Mouse (Mus musculus) lung, embryonic 14.5 days (tissue): Measurements from ENCODE around the gene Tle3. TPM values are rescaled to one million over a fixed set of nuclear protein-coding genes. Genes with fewer than 3 reads are reported as not detected.

Experiments
- ATAC-seq: fragments of 200-750 bp; cut with Nextera tagmentation; 2 replicates; pipeline ENCODE4 v1.8.0; 2017; ENCODE audit warnings: mild to moderate bottlenecking, moderate TSS enrichment, moderate library complexity; ENCODE audit not compliant: insufficient read depth
- DNase-seq: peaks from one replicate; pipeline ENCODE4 v3.0.0-alpha.2; 2015
- H3K27ac ChIP-seq: fragments of 300-500 bp; sonication (generic); 2 replicates; pipeline ENCODE4 v1.5.1; 2014; ENCODE audit warnings: low read depth, mild to moderate bottlenecking, moderate library complexity
- H3K27me3 ChIP-seq: fragments of 300-500 bp; sonication (generic); 2 replicates; pipeline ENCODE4 v1.6.1; 2014; ENCODE audit warnings: low read length, control low read depth; ENCODE audit not compliant: insufficient read depth
- H3K36me3 ChIP-seq: fragments of 300-500 bp; sonication (generic); 2 replicates; pipeline ENCODE4 v1.6.1; 2014; ENCODE audit warnings: control low read depth; ENCODE audit not compliant: insufficient read depth
- H3K4me1 ChIP-seq: fragments of 300-500 bp; sonication (generic); 2 replicates; pipeline ENCODE4 v1.6.1; 2014; ENCODE audit warnings: antibody characterized with exemption, control low read depth; ENCODE audit not compliant: insufficient read depth
- H3K4me2 ChIP-seq: fragments of 300-500 bp; sonication (generic); 2 replicates; pipeline ENCODE4 v1.6.1; 2014; ENCODE audit warnings: mild to moderate bottlenecking
- H3K4me3 ChIP-seq: fragments of 300-500 bp; sonication (generic); 2 replicates; pipeline ENCODE4 v1.5.1; 2014; ENCODE audit warnings: low read depth, low read length
- H3K9ac ChIP-seq: fragments of 300-500 bp; sonication (generic); 2 replicates; pipeline ENCODE4 v1.6.1; 2014
- H3K9me3 ChIP-seq: fragments of 300-500 bp; sonication (generic); 2 replicates; pipeline ENCODE4 v1.6.1; 2016; ENCODE audit warnings: low read depth, low read length, control low read depth
- CTCF ChIP-seq: IDR thresholded peaks from 2 replicates; pipeline ENCODE4 v1.5.1; 2016; ENCODE audit warnings: antibody characterized with exemption, low read depth
- WGBS: fragments of 180-500 bp; shearing (Covaris S2); extraction: QIAGEN DNeasy Blood & Tissue Kit; methylation state at CpG from one replicate; pipeline ENCODE4 v1.1.7; 2014; 5-methylcytosine and 5-hydroxymethylcytosine counted together
- polyA plus RNA-seq: library from polyadenylated mRNA; unstranded; fragments of >200 nt; fragmentation: Nextera tagmentation; extraction: Ambion mirVana; gene quantifications from 2 replicates; pipeline ENCODE4 v1.2.1, GENCODE M21; 2014

The Tle3 gene
- polyA plus RNA-seq, 1 experiment from 2014 or later = 32.5 TPM

DNA sequence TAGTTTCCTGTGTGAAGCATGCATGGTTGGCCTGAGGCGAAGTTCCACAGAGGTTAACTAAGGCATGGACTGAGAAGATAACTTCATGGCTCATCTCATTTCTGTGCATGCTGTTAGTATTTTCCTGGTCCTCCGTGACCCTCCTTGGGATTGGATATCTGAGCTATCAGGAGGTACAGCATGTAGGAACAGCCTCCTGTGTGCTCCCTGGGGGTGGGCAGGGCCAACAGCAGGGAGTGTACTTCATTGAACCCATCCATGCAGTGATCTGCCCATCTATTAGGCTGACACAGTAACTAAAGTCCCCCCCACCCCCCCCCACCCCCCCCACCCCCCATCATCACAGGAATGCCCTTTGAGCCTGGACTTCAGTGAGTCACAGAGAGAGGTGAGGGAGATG is 73.0 kb downstream of the Tle3 start:
- Histone ChIP-seq H3K4me3 (no peak overlapping the region), H3K27me3 (no peaks in the 10 kb centered on the region), H3K4me2 (no peak overlapping the region), H3K4me1 (no peaks in the 10 kb centered on the region; the same call in 1 of the 2 replicates), H3K9me3 (no peaks in the 10 kb centered on the region), H3K27ac (no peak overlapping the region), H3K9ac (no peak overlapping the region), H3K36me3 (no peaks in the 10 kb centered on the region)
- TF ChIP-seq CTCF = no peak
- WGBS = 86% methylated on average over 2 of the region's 2 CpGs
- DNase-seq (no peak), ATAC-seq (no peak)

DNA sequence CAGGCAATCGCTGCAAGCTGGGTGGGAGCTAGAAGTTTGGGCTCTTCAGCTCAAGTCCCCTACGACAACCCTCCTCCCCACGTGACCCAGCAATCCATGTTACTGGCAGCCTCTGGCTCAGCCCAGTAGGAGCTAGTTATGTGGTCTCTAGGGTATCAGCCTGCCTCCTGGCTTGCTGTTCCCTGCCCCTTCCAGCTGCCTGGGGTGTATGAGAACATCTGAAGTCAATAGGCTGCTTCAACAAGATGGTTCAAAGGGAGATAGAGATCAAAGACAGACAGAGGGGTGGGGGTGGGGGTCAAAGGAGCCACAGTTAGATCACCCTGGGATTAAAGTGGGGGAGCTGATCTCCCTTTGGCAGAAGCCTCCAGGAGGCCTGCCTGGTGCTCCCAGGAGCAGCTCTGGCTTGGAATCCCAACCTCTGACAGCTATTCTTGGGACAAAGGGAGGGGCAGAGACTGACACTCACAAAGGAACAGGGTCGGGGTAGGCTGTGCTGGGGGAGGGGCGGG is 73.6 kb downstream of the Tle3 start:
- ATAC-seq (no peak), DNase-seq (no peak)
- no peak for TF ChIP-seq CTCF
- Histone ChIP-seq H3K27me3 (peaks cover 5% of the 10 kb centered on the region; the same call in 1 of the 2 replicates), H3K9me3 (no peaks in the 10 kb centered on the region), H3K9ac (no peak overlapping the region), H3K27ac (no peak overlapping the region), H3K4me3 (no peak overlapping the region), H3K36me3 (no peaks in the 10 kb centered on the region), H3K4me1 (no peaks in the 10 kb centered on the region; the same call in 1 of the 2 replicates), H3K4me2 (no peak overlapping the region)
- 13% methylated on average over 5 of the region's 5 CpGs for WGBS

DNA sequence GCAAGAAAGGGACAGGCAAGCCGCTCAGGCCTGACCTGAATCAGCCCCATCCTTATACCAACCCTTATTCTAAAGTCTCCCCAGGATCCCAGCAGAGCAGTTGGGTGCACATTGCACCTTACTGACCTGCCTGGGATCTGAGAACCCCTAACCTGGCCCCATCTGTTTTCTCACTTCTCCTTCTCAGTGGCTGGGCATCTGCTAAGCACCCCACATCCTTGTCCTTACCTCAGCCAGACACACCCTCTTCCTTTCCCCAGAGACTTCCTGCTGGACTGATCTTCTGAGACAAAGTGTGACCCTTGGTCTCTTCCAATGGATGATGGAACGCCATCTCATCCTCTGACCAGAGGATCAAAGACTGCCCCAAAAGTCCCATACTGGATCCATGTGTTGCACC is 74.8 kb downstream of the Tle3 start:
- H3K4me3 ChIP-seq = no peak overlapping the region
- H3K4me2 ChIP-seq = no peak overlapping the region
- H3K9me3 ChIP-seq = no peaks in the 10 kb centered on the region
- no peaks in the 10 kb centered on the region for H3K36me3 ChIP-seq
- no peak for ATAC-seq
- TF ChIP-seq CTCF = no peak
- H3K4me1 ChIP-seq = no peaks in the 10 kb centered on the region; the same call in 1 of the 2 replicates
- H3K9ac ChIP-seq = no peak overlapping the region
- no peak for DNase-seq
- WGBS = 74% methylated on average over 2 of the region's 2 CpGs
- no peak overlapping the region for H3K27ac ChIP-seq
- H3K27me3 ChIP-seq = peaks cover 7% of the 10 kb centered on the region; the same call in 1 of the 2 replicates

DNA sequence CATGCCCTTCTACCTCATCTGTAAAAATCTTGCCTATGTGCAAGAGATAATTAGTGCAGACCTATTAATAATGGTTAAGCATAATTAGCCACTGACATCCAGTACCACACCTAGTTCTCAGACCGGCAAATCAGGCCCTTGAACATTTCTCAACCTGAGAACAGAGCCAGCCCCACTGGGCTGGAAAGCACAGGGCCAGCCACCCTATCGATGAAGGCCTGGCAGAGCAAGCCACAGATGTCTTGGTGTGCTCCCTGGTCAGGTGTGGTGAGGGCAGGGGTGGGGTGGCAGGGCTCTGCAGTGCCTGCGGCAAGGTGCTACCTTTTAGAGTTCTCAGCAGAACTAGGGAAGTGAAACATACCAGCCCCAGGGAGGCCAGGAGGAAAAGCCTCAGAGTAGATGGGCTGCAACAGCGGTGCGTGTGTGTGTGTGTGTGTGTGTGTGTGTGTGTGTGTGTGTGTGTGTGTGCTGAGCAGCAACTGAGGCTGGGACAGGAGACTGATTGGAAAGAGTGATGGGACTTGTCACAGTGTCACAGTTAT is 77.3 kb downstream of the Tle3 start:
- Histone ChIP-seq H3K36me3 (no peaks in the 10 kb centered on the region), H3K9ac (no peak overlapping the region), H3K9me3 (no peaks in the 10 kb centered on the region), H3K4me3 (no peak overlapping the region), H3K27me3 (peaks cover 7% of the 10 kb centered on the region; the same call in 1 of the 2 replicates), H3K4me1 (no peaks in the 10 kb centered on the region), H3K4me2 (no peak overlapping the region), H3K27ac (no peak overlapping the region)
- no peak for ATAC-seq
- no peak for TF ChIP-seq CTCF
- no peak for DNase-seq
- 78% methylated on average over 5 of the region's 5 CpGs for WGBS

DNA sequence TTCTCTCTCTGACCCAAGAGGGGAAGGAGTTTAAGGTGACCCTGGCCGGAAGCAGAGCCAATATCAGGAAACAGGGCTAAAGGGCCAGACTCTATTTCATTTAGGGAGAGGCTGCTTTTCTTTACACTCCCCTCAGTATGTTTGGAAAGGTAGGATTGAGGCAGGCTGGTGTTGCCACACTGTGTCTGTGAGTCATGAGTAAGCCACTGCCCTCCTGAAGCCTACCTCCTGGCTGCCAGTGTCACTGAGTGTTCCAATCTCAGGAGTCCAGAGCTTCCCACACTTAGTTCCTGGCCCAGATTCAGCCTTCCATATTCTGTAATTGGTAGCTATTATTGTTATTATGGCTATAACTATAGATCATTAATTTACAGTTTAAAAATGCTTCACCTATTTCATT is 79.9 kb downstream of the Tle3 start:
- no peak for TF ChIP-seq CTCF
- no peak overlapping the region for H3K9ac ChIP-seq
- 94% methylated on average over 1 of the region's 1 CpGs for WGBS
- no peak overlapping the region for H3K4me3 ChIP-seq
- H3K27ac ChIP-seq = no peak overlapping the region
- H3K9me3 ChIP-seq = no peaks in the 10 kb centered on the region
- peaks cover 10% of the 10 kb centered on the region; the same call in 1 of the 2 replicates for H3K4me1 ChIP-seq
- peaks cover 7% of the 10 kb centered on the region; the same call in 1 of the 2 replicates for H3K27me3 ChIP-seq
- ATAC-seq = no peak
- no peaks in the 10 kb centered on the region for H3K36me3 ChIP-seq
- DNase-seq = no peak
- H3K4me2 ChIP-seq = no peak overlapping the region

DNA sequence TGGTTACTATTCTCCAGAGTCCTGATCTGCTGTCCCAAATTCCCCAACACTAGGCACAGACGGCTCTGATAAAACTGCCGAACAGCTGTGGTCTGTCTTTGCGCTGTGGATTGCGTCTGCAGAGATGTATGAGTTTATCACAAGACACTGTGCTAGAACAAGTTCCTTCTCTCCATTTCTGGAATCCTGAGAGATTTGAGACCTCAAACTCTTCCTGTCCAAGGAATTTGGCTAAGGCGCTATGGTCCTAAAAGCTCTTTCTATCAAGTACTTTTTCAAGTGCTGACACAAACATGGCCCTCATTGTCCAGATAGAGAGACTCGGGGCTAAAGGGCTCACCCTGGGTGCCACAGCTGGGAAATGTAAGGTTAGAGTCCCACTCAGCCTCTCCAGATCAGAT is 83.7 kb downstream of the Tle3 start:
- Histone ChIP-seq H3K4me2 (no peak overlapping the region), H3K9me3 (no peaks in the 10 kb centered on the region), H3K27ac (no peak overlapping the region), H3K4me3 (no peak overlapping the region), H3K27me3 (peaks cover 1% of the 10 kb centered on the region), H3K4me1 (peaks cover 13% of the 10 kb centered on the region; the same call in 1 of the 2 replicates), H3K9ac (no peak overlapping the region), H3K36me3 (no peaks in the 10 kb centered on the region)
- ATAC-seq = peak; percentile 73
- no peak for TF ChIP-seq CTCF
- 16% methylated on average over 6 of the region's 6 CpGs for WGBS
- DNase-seq = peak; percentile 83

DNA sequence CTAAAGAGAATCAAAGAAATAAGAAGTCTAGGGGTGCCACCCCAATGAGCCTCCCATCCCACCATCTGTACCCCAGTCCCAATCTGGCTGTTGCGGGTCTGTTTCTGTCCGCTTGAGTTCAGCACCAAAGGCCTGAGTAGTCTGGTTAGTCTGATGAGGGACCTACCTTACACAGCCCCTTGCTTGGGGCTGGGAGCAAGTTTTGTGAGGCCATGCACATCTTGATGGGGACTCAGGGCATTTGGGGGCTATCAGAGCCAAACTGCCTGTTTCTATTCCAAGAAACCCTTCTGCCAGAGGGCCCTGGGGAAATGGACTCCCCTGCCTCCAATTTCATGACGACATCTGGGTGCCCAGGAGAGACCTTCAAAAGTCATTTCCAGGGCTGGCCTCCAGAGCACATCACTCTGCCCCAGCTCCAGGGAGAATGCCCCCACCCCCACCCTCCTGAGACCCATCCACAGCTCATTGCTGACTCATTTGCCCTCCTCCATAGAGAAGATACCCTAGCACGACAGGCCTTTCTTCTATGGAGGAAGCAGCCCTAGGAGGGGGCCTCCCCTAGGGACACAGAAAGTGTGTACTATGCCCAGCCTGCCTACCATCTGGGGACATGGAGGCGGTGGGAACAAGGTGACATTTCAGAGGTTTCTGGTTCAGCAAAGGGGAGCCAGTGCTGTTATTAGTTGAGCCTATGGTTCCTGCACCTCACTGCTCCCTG is 84.4 kb downstream of the Tle3 start:
- TF ChIP-seq CTCF = no peak

More for the DNA sequence above, 84.4 kb downstream of the Tle3 start:
- Histone ChIP-seq H3K9ac (no peak overlapping the region), H3K27ac (no peak overlapping the region), H3K4me2 (no peak overlapping the region), H3K36me3 (no peaks in the 10 kb centered on the region), H3K4me3 (no peak overlapping the region), H3K9me3 (no peaks in the 10 kb centered on the region), H3K27me3 (no peaks in the 10 kb centered on the region; the same call in 1 of the 2 replicates), H3K4me1 (peaks cover 13% of the 10 kb centered on the region; the same call in 1 of the 2 replicates)
- no peak for ATAC-seq
- 63% methylated on average over 5 of the region's 5 CpGs for WGBS
- DNase-seq = no peak
